Mouse (Mus musculus) midbrain, embryonic 14.5 days (tissue): ENCODE data around the gene Hoxa3. TPM values are rescaled to one million over a fixed set of nuclear protein-coding genes. Genes with fewer than 3 reads are reported as not detected.

Source experiments
- ATAC-seq: fragments of 200-750 bp; cut with Nextera tagmentation; 2 replicates; pipeline ENCODE4 v1.8.0; 2017; ENCODE audit warnings: moderate number of reproducible peaks, moderate library complexity; ENCODE audit not compliant: low FRiP score, low TSS enrichment
- DNase-seq: peaks from one replicate; pipeline ENCODE4 v3.0.0-alpha.2; 2015
- H3K27ac ChIP-seq: fragments of 300-500 bp; sonication (generic); replicated peaks from 2 replicates; pipeline ENCODE4 v1.5.1; 2014; ENCODE audit warnings: mild to moderate bottlenecking, low read depth, low read length, moderate library complexity
- H3K27me3 ChIP-seq: fragments of 300-500 bp; sonication (generic); 2 replicates; pipeline ENCODE4 v1.6.1; 2014; ENCODE audit warnings: low read length, control low read depth, mixed read lengths; ENCODE audit not compliant: control insufficient read depth, insufficient read depth
- H3K36me3 ChIP-seq: fragments of 300-500 bp; sonication (generic); 2 replicates; pipeline ENCODE4 v1.6.1; 2014; ENCODE audit warnings: low read length, control low read depth; ENCODE audit not compliant: control insufficient read depth, insufficient read depth
- H3K4me1 ChIP-seq: fragments of 300-500 bp; sonication (generic); 2 replicates; pipeline ENCODE4 v1.6.1; 2014; ENCODE audit warnings: mild to moderate bottlenecking, antibody characterized with exemption, low read length, control low read depth; ENCODE audit not compliant: control insufficient read depth, insufficient read depth
- H3K4me2 ChIP-seq: fragments of 300-500 bp; sonication (generic); 2 replicates; pipeline ENCODE4 v1.6.1; 2014; ENCODE audit warnings: mild to moderate bottlenecking, low read length, moderate library complexity
- H3K4me3 ChIP-seq: fragments of 300-500 bp; sonication (generic); replicated peaks from 2 replicates; pipeline ENCODE4 v1.5.1; 2014; ENCODE audit warnings: low read depth, low read length
- H3K9ac ChIP-seq: fragments of 300-500 bp; sonication (generic); replicated peaks from 2 replicates; pipeline ENCODE4 v1.6.1; 2014; ENCODE audit warnings: mild to moderate bottlenecking, low read length, moderate library complexity
- H3K9me3 ChIP-seq: fragments of 300-500 bp; sonication (generic); 2 replicates; pipeline ENCODE4 v1.6.1; 2016; ENCODE audit warnings: low read length, control low read depth, mixed read lengths; ENCODE audit not compliant: control insufficient read depth
- whole genome bisulfite sequencing: fragments of 180-500 bp; shearing (Covaris S2); extraction: QIAGEN DNeasy Blood & Tissue Kit; methylation state at CpG from one replicate; pipeline ENCODE4 v1.1.7; 2014; 5-methylcytosine and 5-hydroxymethylcytosine counted together
- polyA plus RNA-seq: library from polyadenylated mRNA; unstranded; fragments of >200 nt; fragmentation: Nextera tagmentation; extraction: Ambion mirVana; gene quantifications from 2 replicates; pipeline ENCODE4 v1.2.1, GENCODE M21; 2014

Hoxa3 gene
- polyA plus RNA-seq, 1 experiment from 2014 or later: not detected

- H3K27me3 ChIP-seq: peaks cover 100% of the 10 kb centered on the region
- 2% methylated on average over 11 of the region's 11 CpGs for WGBS
- H3K27ac ChIP-seq: no peak overlapping the region
Observed at GRCm38 (mm10) chr6:52180213-52180710, 32.9 kb downstream of the Hoxa3 start.

GRCm38 (mm10) chr6:52179690-52180089 is 33.4 kb downstream of the Hoxa3 start:
- H3K27ac ChIP-seq: no peak overlapping the region
- DNase-seq: no peak
- H3K4me3 ChIP-seq: no peak overlapping the region
- H3K9me3 ChIP-seq: no peaks in the 10 kb centered on the region
- H3K36me3 ChIP-seq: no peaks in the 10 kb centered on the region
- no peak overlapping the region for H3K9ac ChIP-seq
- no peak for ATAC-seq
- under 1% methylated on average over 10 of the region's 10 CpGs for WGBS
- peaks cover 100% of the 10 kb centered on the region for H3K27me3 ChIP-seq
- H3K4me2 ChIP-seq: no peak overlapping the region
- H3K4me1 ChIP-seq: no peaks in the 10 kb centered on the region

More at GRCm38 (mm10) chr6:52180213-52180710, 32.9 kb downstream of the Hoxa3 start:
- no peak overlapping the region for H3K4me2 ChIP-seq
- DNase-seq (no peak), ATAC-seq (no peak)
- no peaks in the 10 kb centered on the region for H3K36me3 ChIP-seq
- no peaks in the 10 kb centered on the region for H3K4me1 ChIP-seq
- no peaks in the 10 kb centered on the region for H3K9me3 ChIP-seq
- H3K9ac ChIP-seq: no peak overlapping the region
- no peak overlapping the region for H3K4me3 ChIP-seq

- H3K9ac ChIP-seq: no peak overlapping the region
- WGBS: 1% methylated on average over 4 of the region's 4 CpGs
- DNase-seq (no peak), ATAC-seq (no peak)
- H3K4me2 ChIP-seq: no peak overlapping the region
- H3K27me3 ChIP-seq: peaks cover 99% of the 10 kb centered on the region
- H3K27ac ChIP-seq: no peak overlapping the region
- no peaks in the 10 kb centered on the region for H3K36me3 ChIP-seq
- H3K9me3 ChIP-seq: no peaks in the 10 kb centered on the region
- no peak overlapping the region for H3K4me3 ChIP-seq
- no peaks in the 10 kb centered on the region for H3K4me1 ChIP-seq
Observed at GRCm38 (mm10) chr6:52178918-52179665, 34.0 kb downstream of the Hoxa3 start.

GRCm38 (mm10) chr6:52177806-52178205 is 35.3 kb downstream of the Hoxa3 start:
- no peak overlapping the region for H3K9ac ChIP-seq
- no peak for DNase-seq
- no peak overlapping the region for H3K4me3 ChIP-seq
- ATAC-seq: no peak
- 1% methylated on average over 9 of the region's 9 CpGs for WGBS
- H3K27ac ChIP-seq: no peak overlapping the region
- H3K4me1 ChIP-seq: no peaks in the 10 kb centered on the region
- H3K4me2 ChIP-seq: no peak overlapping the region
- no peaks in the 10 kb centered on the region for H3K36me3 ChIP-seq
- H3K9me3 ChIP-seq: no peaks in the 10 kb centered on the region
- peaks cover 99% of the 10 kb centered on the region for H3K27me3 ChIP-seq

- no peak for DNase-seq
- no peak for ATAC-seq
- Histone ChIP-seq H3K27me3 (peaks cover 99% of the 10 kb centered on the region), H3K4me1 (no peaks in the 10 kb centered on the region), H3K27ac (no peak within 1 kb of the TSS), H3K4me2 (no peak within 1 kb of the TSS), H3K9ac (no peak within 1 kb of the TSS), H3K36me3 (no peaks in the 10 kb centered on the region), H3K4me3 (no peak within 1 kb of the TSS), H3K9me3 (no peaks in the 10 kb centered on the region)
- under 1% methylated on average over 36 of the region's 36 CpGs for WGBS
Observed at GRCm38 (mm10) chr6:52177061-52177735, 35.9 kb downstream of the Hoxa3 start, which contains the start of gene 5730596B20Rik. TSS of gene 5730596B20Rik (plus strand) at chr6:52177498.

- Histone ChIP-seq H3K4me1 (no peaks in the 10 kb centered on the region), H3K27me3 (peaks cover 99% of the 10 kb centered on the region), H3K4me3 (no peak overlapping the region), H3K4me2 (no peak overlapping the region), H3K36me3 (no peaks in the 10 kb centered on the region), H3K9ac (no peak overlapping the region), H3K27ac (no peak overlapping the region), H3K9me3 (no peaks in the 10 kb centered on the region)
- DNase-seq (no peak), ATAC-seq (no peak)
- WGBS: 2% methylated on average over 6 of the region's 6 CpGs
Observed at GRCm38 (mm10) chr6:52176391-52176790, 36.7 kb downstream of the Hoxa3 start.

- DNase-seq: no peak
- WGBS: 2% methylated on average over 29 of the region's 35 CpGs
Observed at GRCm38 (mm10) chr6:52175864-52176263, 37.3 kb downstream of the Hoxa3 start.

GRCm38 (mm10) chr6:52174968-52175751 is 38.0 kb downstream of the Hoxa3 start:
- Histone ChIP-seq H3K36me3 (no peaks in the 10 kb centered on the region), H3K4me1 (no peaks in the 10 kb centered on the region), H3K27ac (no peak overlapping the region), H3K4me3 (no peak overlapping the region), H3K9me3 (no peaks in the 10 kb centered on the region), H3K27me3 (peaks cover 99% of the 10 kb centered on the region), H3K9ac (no peak overlapping the region), H3K4me2 (no peak overlapping the region)
- no peak for ATAC-seq
- under 1% methylated on average over 41 of the region's 41 CpGs for WGBS
- DNase-seq: no peak

More at GRCm38 (mm10) chr6:52175864-52176263, 37.3 kb downstream of the Hoxa3 start:
- Histone ChIP-seq H3K4me2 (no peak overlapping the region), H3K27me3 (peaks cover 99% of the 10 kb centered on the region), H3K36me3 (no peaks in the 10 kb centered on the region), H3K9ac (no peak overlapping the region), H3K4me3 (no peak overlapping the region), H3K9me3 (no peaks in the 10 kb centered on the region), H3K4me1 (no peaks in the 10 kb centered on the region), H3K27ac (no peak overlapping the region)
- ATAC-seq: no peak
